Mouse (Mus musculus): ENCODE results near the gene Pa2g4. TPM values are rescaled to one million over a fixed set of nuclear protein-coding genes. Genes with fewer than 3 reads are reported as not detected.

Gene Pa2g4
- total RNA-seq, 1 experiment = 170 TPM

- DNase-seq (ENCODE audit: low read depth, low spot score) = peak; percentile 98
- H3K36me3 ChIP-seq (ENCODE audit: control insufficient read depth, insufficient read depth, low read length, poor library complexity, severe bottlenecking) = peaks cover 7% of the 10 kb centered on the region; the same call in 1 of the 2 replicates
- in situ Hi-C loops (cut with MboI; ENCODE audit: low sequenced_read_pairs in 2 of 2, unreplicated experiment in 2 of 2) = no loop called here
- peak within 1 kb of the TSS; percentile 77 for H3K9ac ChIP-seq (ENCODE audit: insufficient read depth, low read depth, low read length, poor library complexity, severe bottlenecking)
- no peak for TF ChIP-seq ZNF384 (IDR thresholded peaks at IDR 0.05; ENCODE audit: low read depth, low read length)
- no peak for TF ChIP-seq MAFK (IDR thresholded peaks at IDR 0.05; ENCODE audit: insufficient read depth, low read depth, low read length)
- no peak for TF ChIP-seq HCFC1 (IDR thresholded peaks at IDR 0.05; ENCODE audit: borderline replicate concordance, insufficient read depth, low read length)
- no peak for TF ChIP-seq ZC3H11A (IDR thresholded peaks at IDR 0.05; ENCODE audit: borderline replicate concordance, low read depth, low read length)
- no peak for TF ChIP-seq CHD2 (IDR thresholded peaks at IDR 0.05; ENCODE audit: low read depth, low read length)
- H3K9me3 ChIP-seq (ENCODE audit: control insufficient read depth, insufficient read depth, low read depth, low read length) = no peaks in the 10 kb centered on the region
- peaks cover 0 to 3% of the 10 kb centered on the region in 2 experiments; a peak in 1 of 4 replicates for H3K4me1 ChIP-seq (ENCODE audit: control insufficient read depth in 2 of 2, insufficient read depth in 2 of 2, low read length in 2 of 2, poor library complexity in 1 of 2)
- no peak within 1 kb of the TSS; the same call in 1 of the 2 replicates for H3K27ac ChIP-seq (ENCODE audit: insufficient read depth, low read depth, low read length, poor library complexity, severe bottlenecking)
- H3K4me3 ChIP-seq (ENCODE audit: insufficient read depth in 1 of 2, low read depth in 1 of 2, low read length in 2 of 2, poor library complexity in 1 of 2, severe bottlenecking in 1 of 2) = peak within 1 kb of the TSS; percentile 87 to 89
These were observed 40.0 kb downstream of the Pa2g4 start, which contains the start of gene Esyt1 for GRCm38 (mm10) chr10:128525671-128526308. Gene Esyt1, minus strand, starts transcription at chr10:128525871.

GRCm38 (mm10) chr10:128524732-128525662 lies 40.8 kb downstream of the Pa2g4 start:
- TF ChIP-seq ZNF384 (IDR thresholded peaks at IDR 0.05; ENCODE audit: low read depth, low read length) = no peak
- TF ChIP-seq ZC3H11A (IDR thresholded peaks at IDR 0.05; ENCODE audit: borderline replicate concordance, low read depth, low read length) = no peak
- no peak for TF ChIP-seq CHD2 (IDR thresholded peaks at IDR 0.05; ENCODE audit: low read depth, low read length)
- no peak for TF ChIP-seq HCFC1 (IDR thresholded peaks at IDR 0.05; ENCODE audit: borderline replicate concordance, insufficient read depth, low read length)
- no peak for TF ChIP-seq MAFK (IDR thresholded peaks at IDR 0.05; ENCODE audit: insufficient read depth, low read depth, low read length)
- DNase-seq (ENCODE audit: low read depth, low spot score) = no peak
- Histone ChIP-seq H3K4me1 (ENCODE audit: control insufficient read depth in 2 of 2, insufficient read depth in 2 of 2, low read length in 2 of 2, poor library complexity in 1 of 2) (peaks cover 0 to 3% of the 10 kb centered on the region in 2 experiments; a peak in 1 of 4 replicates), H3K36me3 (ENCODE audit: control insufficient read depth, insufficient read depth, low read length, poor library complexity, severe bottlenecking) (peaks cover 13% of the 10 kb centered on the region; the same call in 1 of the 2 replicates), H3K9me3 (ENCODE audit: control insufficient read depth, insufficient read depth, low read depth, low read length) (no peaks in the 10 kb centered on the region), H3K27ac (ENCODE audit: insufficient read depth, low read depth, low read length, poor library complexity, severe bottlenecking) (no peak overlapping the region; the same call in 1 of the 2 replicates), H3K9ac (ENCODE audit: insufficient read depth, low read depth, low read length, poor library complexity, severe bottlenecking) (peak overlapping the region; percentile 77), H3K4me3 (ENCODE audit: insufficient read depth in 1 of 2, low read depth in 1 of 2, low read length in 2 of 2, poor library complexity in 1 of 2, severe bottlenecking in 1 of 2) (peak overlapping the region; percentile 87 to 89)
- in situ Hi-C loops (cut with MboI; ENCODE audit: low sequenced_read_pairs in 2 of 2, unreplicated experiment in 2 of 2) = no loop called here

GRCm38 (mm10) chr10:128524111-128524731 lies 41.6 kb downstream of the Pa2g4 start:
- H3K27ac ChIP-seq (ENCODE audit: insufficient read depth, low read depth, low read length, poor library complexity, severe bottlenecking) = no peak overlapping the region
- H3K36me3 ChIP-seq (ENCODE audit: control insufficient read depth, insufficient read depth, low read length, poor library complexity, severe bottlenecking) = peaks cover 18% of the 10 kb centered on the region; the same call in 1 of the 2 replicates
- no peaks in the 10 kb centered on the region for H3K9me3 ChIP-seq (ENCODE audit: control insufficient read depth, insufficient read depth, low read depth, low read length)
- TF ChIP-seq CHD2 (IDR thresholded peaks at IDR 0.05; ENCODE audit: low read depth, low read length) = no peak
- no peak for TF ChIP-seq ZNF384 (IDR thresholded peaks at IDR 0.05; ENCODE audit: low read depth, low read length)
- TF ChIP-seq ZC3H11A (IDR thresholded peaks at IDR 0.05; ENCODE audit: borderline replicate concordance, low read depth, low read length) = no peak
- no peak for TF ChIP-seq HCFC1 (IDR thresholded peaks at IDR 0.05; ENCODE audit: borderline replicate concordance, insufficient read depth, low read length)
- TF ChIP-seq MAFK (IDR thresholded peaks at IDR 0.05; ENCODE audit: insufficient read depth, low read depth, low read length) = no peak
- DNase-seq (ENCODE audit: low read depth, low spot score) = no peak
- in situ Hi-C loops (cut with MboI; ENCODE audit: low sequenced_read_pairs in 2 of 2, unreplicated experiment in 2 of 2) = no loop called here
- H3K9ac ChIP-seq (ENCODE audit: insufficient read depth, low read depth, low read length, poor library complexity, severe bottlenecking) = peak overlapping the region; percentile 77; the same call in 1 of the 2 replicates
- peaks cover 0 to 3% of the 10 kb centered on the region in 2 experiments; a peak in 1 of 4 replicates for H3K4me1 ChIP-seq (ENCODE audit: control insufficient read depth in 2 of 2, insufficient read depth in 2 of 2, low read length in 2 of 2, poor library complexity in 1 of 2)
- peak overlapping the region; percentile 87 to 89 for H3K4me3 ChIP-seq (ENCODE audit: insufficient read depth in 1 of 2, low read depth in 1 of 2, low read length in 2 of 2, poor library complexity in 1 of 2, severe bottlenecking in 1 of 2)

- TF ChIP-seq MAFK (IDR thresholded peaks at IDR 0.05; ENCODE audit: insufficient read depth, low read depth, low read length) = no peak
- no peak for TF ChIP-seq ZC3H11A (IDR thresholded peaks at IDR 0.05; ENCODE audit: borderline replicate concordance, low read depth, low read length)
- no peak for TF ChIP-seq HCFC1 (IDR thresholded peaks at IDR 0.05; ENCODE audit: borderline replicate concordance, insufficient read depth, low read length)
- TF ChIP-seq ZNF384 (IDR thresholded peaks at IDR 0.05; ENCODE audit: low read depth, low read length) = no peak
- no peak for TF ChIP-seq CHD2 (IDR thresholded peaks at IDR 0.05; ENCODE audit: low read depth, low read length)
- H3K36me3 ChIP-seq (ENCODE audit: control insufficient read depth, insufficient read depth, low read length, poor library complexity, severe bottlenecking) = peaks cover 21% of the 10 kb centered on the region
- H3K9me3 ChIP-seq (ENCODE audit: control insufficient read depth, insufficient read depth, low read depth, low read length) = no peaks in the 10 kb centered on the region
- no peak overlapping the region for H3K4me3 ChIP-seq (ENCODE audit: insufficient read depth in 1 of 2, low read depth in 1 of 2, low read length in 2 of 2, poor library complexity in 1 of 2, severe bottlenecking in 1 of 2)
- no peak overlapping the region for H3K27ac ChIP-seq (ENCODE audit: insufficient read depth, low read depth, low read length, poor library complexity, severe bottlenecking)
- in situ Hi-C loops (cut with MboI; ENCODE audit: low sequenced_read_pairs in 2 of 2, unreplicated experiment in 2 of 2) = no loop called here
- no peak overlapping the region for H3K9ac ChIP-seq (ENCODE audit: insufficient read depth, low read depth, low read length, poor library complexity, severe bottlenecking)
- no peak for DNase-seq (ENCODE audit: low read depth, low spot score)
- H3K4me1 ChIP-seq (ENCODE audit: control insufficient read depth in 2 of 2, insufficient read depth in 2 of 2, low read length in 2 of 2, poor library complexity in 1 of 2) = peaks cover 3% of the 10 kb centered on the region in 2 experiments; a peak in 2 of 4 replicates
These were observed 43.4 kb downstream of the Pa2g4 start for GRCm38 (mm10) chr10:128522351-128522750.
